Mouse (Mus musculus) midbrain, embryonic 11.5 days (tissue): ENCODE data around the gene Cdh23. TPM values are rescaled to one million over a fixed set of nuclear protein-coding genes. Genes with fewer than 3 reads are reported as not detected.
A peak's percentile ranks its signal among the peaks of the same experiment; 100 is the strongest.

Experiments used
- ATAC-seq: fragments of 200-750 bp; cut with Nextera tagmentation; 2 replicates; pipeline ENCODE4 v1.8.0; 2017; ENCODE audit warnings: moderate TSS enrichment, moderate library complexity; ENCODE audit not compliant: low FRiP score
- DNase-seq: peaks from one replicate; pipeline ENCODE4 v3.0.0; 2015; ENCODE audit warnings: low spot score; ENCODE audit errors: missing footprints
- H3K27ac ChIP-seq: fragments of 300-500 bp; sonication (generic); 2 replicates; pipeline ENCODE4 v1.5.1; 2014; ENCODE audit warnings: low read depth, low read length
- H3K27me3 ChIP-seq: fragments of 300-500 bp; sonication (generic); 2 replicates; pipeline ENCODE4 v1.6.1; 2014; ENCODE audit warnings: mild to moderate bottlenecking, low read length, moderate library complexity, mixed read lengths; ENCODE audit not compliant: control insufficient read depth, insufficient read depth
- H3K36me3 ChIP-seq: fragments of 300-500 bp; sonication (generic); 2 replicates; pipeline ENCODE4 v1.6.1; 2014; ENCODE audit warnings: mild to moderate bottlenecking, low read length, moderate library complexity, mixed read lengths; ENCODE audit not compliant: control insufficient read depth, insufficient read depth
- H3K4me1 ChIP-seq: fragments of 300-500 bp; sonication (generic); 2 replicates; pipeline ENCODE4 v1.6.1; 2014; ENCODE audit warnings: low read length; ENCODE audit not compliant: control insufficient read depth, insufficient read depth
- H3K4me2 ChIP-seq: fragments of 300-500 bp; sonication (generic); 2 replicates; pipeline ENCODE4 v1.6.1; 2014; ENCODE audit warnings: mild to moderate bottlenecking, moderate library complexity
- H3K4me3 ChIP-seq: fragments of 300-500 bp; sonication (generic); 2 replicates; pipeline ENCODE4 v1.5.1; 2014; ENCODE audit warnings: low read depth, low read length
- H3K9ac ChIP-seq: fragments of 300-500 bp; sonication (generic); 2 replicates; pipeline ENCODE4 v1.6.1; 2014; ENCODE audit warnings: low read length
- H3K9me3 ChIP-seq: fragments of 300-500 bp; sonication (generic); 2 replicates; pipeline ENCODE4 v1.6.1; 2016; ENCODE audit warnings: low read length; ENCODE audit not compliant: control insufficient read depth
- WGBS: fragments of 180-500 bp; shearing (Covaris S2); extraction: QIAGEN DNeasy Blood & Tissue Kit; methylation state at CpG from one replicate; pipeline ENCODE4 v1.1.7; 2014; 5-methylcytosine and 5-hydroxymethylcytosine counted together
- polyA plus RNA-seq: library from polyadenylated mRNA; unstranded; fragments of >200 nt; fragmentation: Nextera tagmentation; extraction: Ambion mirVana; gene quantifications from 2 replicates; pipeline ENCODE4 v1.2.1, GENCODE M21; 2014

Gene Cdh23
- polyA plus RNA-seq, 1 experiment from 2014 or later, result 0.71 TPM

DNA sequence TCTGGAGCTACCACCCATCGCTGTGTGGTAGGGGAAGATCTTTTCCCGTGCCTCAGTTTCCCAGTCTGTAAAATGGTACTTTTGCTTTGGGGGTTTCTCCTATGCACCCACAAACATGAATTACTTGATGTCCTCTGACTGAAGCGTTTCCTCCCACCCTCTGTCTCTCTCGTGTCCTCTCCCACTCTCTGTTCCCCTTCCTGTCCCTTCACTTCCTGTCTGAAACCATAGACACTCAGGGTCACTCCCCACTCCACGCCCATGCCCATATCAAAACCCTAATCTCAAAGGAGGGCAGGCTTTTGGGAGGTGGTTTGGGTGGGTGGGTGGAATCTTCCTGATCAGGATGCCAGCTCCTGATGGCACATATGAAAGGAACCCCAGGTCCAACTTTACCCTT lies 221.7 kb downstream of the Cdh23 start:
- 85% methylated on average over 5 of the region's 5 CpGs for WGBS
- no peak overlapping the region for H3K4me2 ChIP-seq
- no peaks in the 10 kb centered on the region for H3K36me3 ChIP-seq
- ATAC-seq (no peak), DNase-seq (no peak)
- H3K9me3 ChIP-seq, result no peaks in the 10 kb centered on the region
- peaks cover 3% of the 10 kb centered on the region for H3K27me3 ChIP-seq
- H3K4me1 ChIP-seq, result peaks cover 2% of the 10 kb centered on the region; the same call in 1 of the 2 replicates
- H3K9ac ChIP-seq, result no peak overlapping the region
- no peak overlapping the region for H3K4me3 ChIP-seq
- H3K27ac ChIP-seq, result no peak overlapping the region

DNA sequence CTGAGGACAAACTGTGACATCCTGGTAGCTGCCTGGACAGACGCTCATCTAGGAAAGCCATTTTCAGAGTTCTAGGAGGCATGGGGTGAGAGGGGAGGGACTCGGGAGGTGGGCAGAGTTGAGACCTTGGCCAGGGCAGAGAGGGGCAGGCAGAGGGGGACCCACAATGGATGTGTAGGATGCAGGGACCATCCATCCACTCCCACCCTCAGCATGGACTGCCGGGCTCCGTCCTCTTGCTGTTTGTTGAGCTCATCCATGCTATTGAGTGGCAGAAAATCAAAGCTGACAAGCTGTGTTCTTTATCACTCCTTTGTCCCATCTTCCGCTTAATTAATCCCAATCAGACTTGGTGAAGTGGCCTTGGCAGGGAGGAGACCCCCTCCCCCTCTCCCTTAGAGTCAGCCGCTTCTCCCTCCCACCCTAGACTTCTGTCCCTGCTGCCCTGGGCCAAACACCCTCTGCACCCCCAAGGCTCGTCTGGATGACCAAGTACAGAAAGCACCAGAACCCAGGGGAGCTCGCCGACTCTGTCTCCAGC lies 222.4 kb downstream of the Cdh23 start:
- H3K27ac ChIP-seq, result no peak overlapping the region
- H3K9ac ChIP-seq, result no peak overlapping the region
- 29% methylated on average over 9 of the region's 9 CpGs for WGBS
- ATAC-seq (no peak), DNase-seq (no peak)
- H3K27me3 ChIP-seq, result peaks cover 3% of the 10 kb centered on the region
- no peaks in the 10 kb centered on the region for H3K9me3 ChIP-seq
- no peak overlapping the region for H3K4me2 ChIP-seq
- H3K36me3 ChIP-seq, result no peaks in the 10 kb centered on the region
- peaks cover 2% of the 10 kb centered on the region; the same call in 1 of the 2 replicates for H3K4me1 ChIP-seq
- H3K4me3 ChIP-seq, result no peak overlapping the region

DNA sequence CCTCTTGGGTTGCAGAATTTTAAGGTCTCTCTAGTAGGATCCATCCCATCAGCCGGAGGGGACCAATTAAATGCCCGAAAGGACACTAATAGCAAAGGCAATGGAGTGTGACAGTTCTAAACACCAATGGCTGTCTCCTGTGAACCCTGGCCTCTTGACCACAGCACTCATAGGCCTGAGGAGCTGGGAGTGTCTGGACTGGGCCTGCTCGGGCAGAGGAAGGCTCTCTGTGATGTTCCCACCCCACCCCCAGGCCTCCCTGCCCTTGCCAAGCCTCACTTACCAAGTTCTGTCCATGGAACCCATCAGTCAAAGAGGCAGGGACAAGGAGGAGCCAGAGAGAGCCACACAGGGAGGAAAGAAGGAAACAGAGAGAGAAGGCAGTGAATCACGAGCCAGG lies 228.5 kb downstream of the Cdh23 start:
- Histone ChIP-seq H3K36me3 (no peaks in the 10 kb centered on the region), H3K9me3 (no peaks in the 10 kb centered on the region), H3K27ac (no peak overlapping the region), H3K9ac (no peak overlapping the region), H3K4me3 (no peak overlapping the region), H3K4me1 (peaks cover 2% of the 10 kb centered on the region; the same call in 1 of the 2 replicates), H3K27me3 (no peaks in the 10 kb centered on the region), H3K4me2 (no peak overlapping the region)
- 26% methylated on average over 4 of the region's 4 CpGs for WGBS
- ATAC-seq, result no peak
- peak; percentile 53 for DNase-seq

DNA sequence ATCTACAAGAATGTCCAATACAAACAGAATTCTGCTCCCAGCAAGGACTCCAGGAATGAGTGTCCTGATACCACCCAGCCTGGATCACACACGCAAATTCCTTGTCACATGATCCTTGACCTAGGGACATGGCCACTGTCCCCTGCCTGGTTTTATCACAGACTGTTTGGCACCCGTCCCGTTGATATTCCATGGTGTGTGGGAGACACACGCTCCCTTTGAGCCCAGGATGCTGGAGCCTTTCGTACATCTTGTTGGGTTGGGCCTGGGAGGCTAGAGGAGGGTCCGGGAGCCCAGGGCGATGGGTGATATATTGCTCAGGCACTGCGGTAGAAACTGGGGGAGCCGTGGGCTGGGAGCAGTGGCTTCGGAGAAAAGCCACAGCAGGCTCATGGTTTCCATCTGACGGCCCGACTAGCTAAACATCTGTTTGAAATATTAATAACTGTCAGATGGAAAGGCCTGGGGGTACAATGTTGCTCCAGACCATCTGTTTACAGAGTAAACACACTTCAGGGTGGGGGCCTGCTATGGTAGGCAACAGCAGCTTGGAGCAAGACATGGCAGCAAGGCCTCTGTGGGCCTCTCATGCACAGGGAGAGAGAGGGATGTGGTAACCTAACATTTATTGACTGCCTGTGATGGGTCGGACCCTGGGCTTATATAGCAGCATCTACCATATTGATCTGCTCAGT lies 232.2 kb downstream of the Cdh23 start:
- H3K4me1 ChIP-seq, result no peaks in the 10 kb centered on the region
- no peak overlapping the region for H3K4me3 ChIP-seq
- DNase-seq, result peak; percentile 81
- no peaks in the 10 kb centered on the region for H3K9me3 ChIP-seq
- WGBS, result 85% methylated on average over 13 of the region's 13 CpGs
- H3K9ac ChIP-seq, result no peak overlapping the region
- no peak overlapping the region for H3K27ac ChIP-seq
- no peaks in the 10 kb centered on the region for H3K27me3 ChIP-seq
- H3K4me2 ChIP-seq, result no peak overlapping the region
- no peak for ATAC-seq
- H3K36me3 ChIP-seq, result no peaks in the 10 kb centered on the region

DNA sequence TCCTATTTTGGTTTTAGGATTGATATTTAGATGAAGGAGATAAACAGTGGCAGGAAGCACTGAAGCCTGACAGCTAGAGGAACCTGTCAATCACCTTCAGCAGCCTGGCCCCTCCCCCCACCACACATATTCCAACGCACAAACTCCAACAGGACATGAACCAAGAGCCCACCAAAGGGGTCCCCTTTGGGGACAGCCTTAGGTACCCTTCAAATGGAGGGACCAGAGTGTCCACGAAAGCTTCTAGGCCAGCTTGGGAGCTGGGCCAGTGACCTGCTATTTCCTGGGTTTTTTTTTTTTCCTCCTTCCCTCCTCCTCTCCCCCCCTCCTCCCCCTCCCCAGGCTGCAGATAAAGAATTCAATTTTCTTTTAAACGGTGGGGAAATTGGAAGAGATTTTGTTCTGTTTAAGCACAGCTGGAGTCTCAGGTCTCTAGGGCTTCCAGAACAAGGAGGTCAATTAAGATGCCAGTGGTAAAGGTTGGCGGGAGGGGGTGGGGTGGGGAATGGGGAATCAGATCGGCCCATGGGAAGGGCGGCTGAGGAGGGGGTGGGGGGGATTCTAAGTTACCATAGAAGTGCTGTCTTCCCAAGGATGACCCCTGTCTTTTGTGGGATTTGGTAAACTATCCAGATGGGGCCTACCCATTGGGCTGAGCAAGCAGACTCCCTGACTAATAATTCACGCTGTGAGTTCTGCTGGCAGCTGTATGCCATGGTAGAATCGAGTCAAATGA lies 239.5 kb downstream of the Cdh23 start:
- no peak for DNase-seq
- 12% methylated on average over 8 of the region's 8 CpGs for WGBS

DNA sequence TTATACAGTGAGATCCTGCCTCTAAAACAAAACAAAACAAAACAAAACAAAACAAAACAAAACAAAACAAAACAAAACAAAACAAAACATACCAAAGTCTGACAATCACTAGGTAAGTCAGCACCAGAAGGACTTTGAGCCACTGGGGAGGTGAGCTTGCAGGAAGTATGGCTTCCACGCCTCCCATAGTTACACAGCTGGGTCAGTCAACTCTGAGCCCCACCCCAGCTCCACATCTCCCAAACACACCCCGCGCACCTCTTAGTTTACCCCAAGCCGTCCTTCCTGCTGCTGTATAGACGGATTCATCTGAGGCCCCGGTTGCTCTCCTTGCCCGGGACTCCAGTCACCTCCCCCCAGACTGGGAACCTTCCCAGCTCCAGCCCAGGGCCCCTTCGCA lies 241.1 kb downstream of the Cdh23 start:
- H3K4me2 ChIP-seq, result no peak overlapping the region
- no peaks in the 10 kb centered on the region for H3K27me3 ChIP-seq
- no peak overlapping the region for H3K4me3 ChIP-seq
- no peak overlapping the region for H3K9ac ChIP-seq
- ATAC-seq (no peak), DNase-seq (no peak)
- H3K27ac ChIP-seq, result no peak overlapping the region
- H3K4me1 ChIP-seq, result no peaks in the 10 kb centered on the region; the same call in 1 of the 2 replicates
- no peaks in the 10 kb centered on the region for H3K9me3 ChIP-seq
- 85% methylated on average over 8 of the region's 8 CpGs for WGBS
- H3K36me3 ChIP-seq, result no peaks in the 10 kb centered on the region

More for the DNA sequence above, 239.5 kb downstream of the Cdh23 start:
- Histone ChIP-seq H3K4me1 (no peaks in the 10 kb centered on the region; the same call in 1 of the 2 replicates), H3K36me3 (no peaks in the 10 kb centered on the region), H3K9me3 (no peaks in the 10 kb centered on the region), H3K4me3 (no peak overlapping the region), H3K27me3 (no peaks in the 10 kb centered on the region), H3K9ac (no peak overlapping the region), H3K4me2 (no peak overlapping the region), H3K27ac (no peak overlapping the region)
- peak; percentile 73 for ATAC-seq

DNA sequence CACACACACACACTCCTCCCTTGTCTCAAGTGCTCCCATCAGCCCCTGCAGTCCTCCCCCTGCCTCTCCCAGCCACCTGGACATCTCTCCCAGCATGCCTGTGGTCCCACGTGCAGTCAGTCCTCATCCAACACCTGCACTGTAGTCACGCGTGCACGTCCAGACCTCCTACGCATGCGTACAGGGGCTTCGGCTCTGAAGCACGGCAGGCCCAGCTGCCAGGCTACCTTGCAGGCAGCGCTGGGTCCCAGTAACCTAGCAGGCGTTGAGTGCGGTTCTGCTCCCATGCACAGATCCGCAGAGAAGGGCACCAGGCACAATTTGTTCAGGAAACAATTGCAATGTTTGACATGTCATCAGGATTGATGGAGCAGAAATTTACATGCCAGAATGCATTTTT lies 249.1 kb downstream of the Cdh23 start:
- Histone ChIP-seq H3K27me3 (no peaks in the 10 kb centered on the region), H3K9me3 (no peaks in the 10 kb centered on the region), H3K4me1 (no peaks in the 10 kb centered on the region), H3K4me2 (no peak overlapping the region), H3K36me3 (no peaks in the 10 kb centered on the region), H3K4me3 (no peak overlapping the region), H3K9ac (no peak overlapping the region), H3K27ac (no peak overlapping the region)
- ATAC-seq (no peak), DNase-seq (peak; percentile 23)
- WGBS, result 88% methylated on average over 12 of the region's 12 CpGs

DNA sequence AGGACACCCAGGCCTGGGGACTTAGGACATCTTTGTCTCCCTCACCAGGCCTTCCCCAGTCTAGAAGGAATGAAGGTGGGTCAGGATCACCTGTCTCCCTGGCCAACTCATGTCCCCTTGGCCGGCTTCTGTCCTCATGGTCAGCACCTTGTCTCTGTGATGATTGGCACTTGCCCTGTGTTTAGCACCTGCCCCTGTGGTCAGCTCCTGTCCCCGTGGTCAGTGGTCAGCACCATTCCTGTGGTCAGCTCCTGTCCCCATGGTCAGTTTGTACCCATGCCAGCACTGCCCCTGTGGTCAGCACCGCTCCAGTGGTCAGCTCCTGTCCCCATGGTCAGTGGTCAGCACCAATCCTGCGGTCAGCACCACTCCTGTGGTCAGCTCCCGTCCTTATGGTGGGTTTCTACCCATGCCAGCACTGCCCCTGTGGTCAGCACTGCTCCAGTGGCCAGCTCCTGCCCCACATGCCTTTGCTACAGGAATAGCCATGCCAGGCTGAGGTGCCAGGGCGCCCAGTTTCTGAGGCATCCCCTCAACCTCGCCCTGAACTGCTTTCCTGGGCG lies 251.2 kb downstream of the Cdh23 start:
- Histone ChIP-seq H3K9me3 (no peaks in the 10 kb centered on the region), H3K4me3 (no peak overlapping the region), H3K27me3 (no peaks in the 10 kb centered on the region), H3K9ac (no peak overlapping the region), H3K27ac (no peak overlapping the region), H3K4me2 (no peak overlapping the region), H3K4me1 (no peaks in the 10 kb centered on the region), H3K36me3 (no peaks in the 10 kb centered on the region)
- ATAC-seq (no peak), DNase-seq (peak; percentile 86)
- 58% methylated on average over 8 of the region's 8 CpGs for WGBS

DNA sequence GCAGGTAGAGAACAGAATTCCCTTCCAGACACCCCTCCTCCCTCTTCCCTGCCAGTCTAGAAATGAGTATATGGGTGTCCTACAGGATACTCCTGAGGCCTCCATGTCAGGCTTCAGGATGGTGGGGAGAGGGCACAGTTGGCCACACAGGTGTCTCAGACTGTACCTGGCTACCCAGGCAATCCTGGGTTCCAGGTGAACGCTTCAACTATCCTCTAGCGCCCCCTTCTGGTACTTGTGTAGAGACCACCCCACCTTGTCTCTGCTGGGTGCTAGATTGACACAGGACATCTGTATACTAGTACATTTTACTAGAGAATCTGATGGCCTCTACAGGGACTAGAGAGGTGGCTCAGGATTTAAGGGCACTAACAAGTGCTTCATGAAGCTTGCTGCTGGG lies 253.2 kb downstream of the Cdh23 start:
- no peaks in the 10 kb centered on the region for H3K4me1 ChIP-seq
- H3K4me3 ChIP-seq, result no peak overlapping the region
- no peaks in the 10 kb centered on the region for H3K27me3 ChIP-seq
- ATAC-seq (no peak), DNase-seq (no peak)
- H3K9me3 ChIP-seq, result no peaks in the 10 kb centered on the region
- no peak overlapping the region for H3K27ac ChIP-seq
- H3K9ac ChIP-seq, result no peak overlapping the region
- WGBS, result 7% methylated on average over 2 of the region's 2 CpGs
- H3K4me2 ChIP-seq, result no peak overlapping the region
- no peaks in the 10 kb centered on the region for H3K36me3 ChIP-seq
